Mouse (Mus musculus): Measurements from ENCODE around the gene Cmss1. TPM values are rescaled to one million over a fixed set of nuclear protein-coding genes. Genes with fewer than 3 reads are reported as not detected.
A peak's percentile ranks its signal among the peaks of the same experiment; 100 is the strongest.

The Cmss1 gene
- total RNA-seq, 2 experiments from 2014 or later, result 73.6 to 155 TPM

- no peak for ATAC-seq (replicated peaks; ENCODE audit: low FRiP score, low TSS enrichment, poor library complexity, severe bottlenecking)
Observed at GRCm38 (mm10) chr16:57484043-57484795, 122.4 kb downstream of the Cmss1 start.

GRCm38 (mm10) chr16:57483503-57483902 lies 123.2 kb downstream of the Cmss1 start:
- no peak for ATAC-seq (replicated peaks; ENCODE audit: low FRiP score, low TSS enrichment, poor library complexity, severe bottlenecking)

- ATAC-seq (replicated peaks; ENCODE audit: low FRiP score, low TSS enrichment, poor library complexity, severe bottlenecking), result no peak
Observed at GRCm38 (mm10) chr16:57482911-57483310, 123.8 kb downstream of the Cmss1 start.

GRCm38 (mm10) chr16:57482264-57482663 lies 124.4 kb downstream of the Cmss1 start:
- ATAC-seq (replicated peaks; ENCODE audit: low FRiP score, low TSS enrichment, poor library complexity, severe bottlenecking), result no peak

GRCm38 (mm10) chr16:57479776-57480175 lies 126.9 kb downstream of the Cmss1 start:
- peak; percentile 65; the same call in 1 of the 2 replicates for ATAC-seq (replicated peaks; ENCODE audit: low FRiP score, low TSS enrichment, poor library complexity, severe bottlenecking)

- ATAC-seq (replicated peaks; ENCODE audit: low FRiP score, low TSS enrichment, poor library complexity, severe bottlenecking), result no peak
Observed at GRCm38 (mm10) chr16:57478451-57478850, 128.2 kb downstream of the Cmss1 start.

GRCm38 (mm10) chr16:57473415-57474085 lies 133.1 kb downstream of the Cmss1 start:
- ATAC-seq (replicated peaks; ENCODE audit: low FRiP score, low TSS enrichment, poor library complexity, severe bottlenecking), result no peak

GRCm38 (mm10) chr16:57471071-57471470 lies 135.6 kb downstream of the Cmss1 start:
- no peak for ATAC-seq (replicated peaks; ENCODE audit: low FRiP score, low TSS enrichment, poor library complexity, severe bottlenecking)

GRCm38 (mm10) chr16:57470286-57470830 lies 136.3 kb downstream of the Cmss1 start:
- ATAC-seq (replicated peaks; ENCODE audit: low FRiP score, low TSS enrichment, poor library complexity, severe bottlenecking), result no peak

- no peak for ATAC-seq (replicated peaks; ENCODE audit: low FRiP score, low TSS enrichment, poor library complexity, severe bottlenecking)
Observed at GRCm38 (mm10) chr16:57469869-57470268, 136.8 kb downstream of the Cmss1 start.

GRCm38 (mm10) chr16:57469301-57469700 lies 137.4 kb downstream of the Cmss1 start:
- no peak for ATAC-seq (replicated peaks; ENCODE audit: low FRiP score, low TSS enrichment, poor library complexity, severe bottlenecking)

GRCm38 (mm10) chr16:57465386-57465913 lies 141.2 kb downstream of the Cmss1 start:
- ATAC-seq (replicated peaks; ENCODE audit: low FRiP score, low TSS enrichment, poor library complexity, severe bottlenecking), result no peak

GRCm38 (mm10) chr16:57456003-57456402 lies 150.7 kb downstream of the Cmss1 start:
- ATAC-seq (replicated peaks; ENCODE audit: low FRiP score, low TSS enrichment, poor library complexity, severe bottlenecking), result no peak

- ATAC-seq (replicated peaks; ENCODE audit: low FRiP score, low TSS enrichment, poor library complexity, severe bottlenecking), result no peak
Observed at GRCm38 (mm10) chr16:57455573-57455972, 151.1 kb downstream of the Cmss1 start.

- no peak for ATAC-seq (replicated peaks; ENCODE audit: low FRiP score, low TSS enrichment, poor library complexity, severe bottlenecking)
Observed at GRCm38 (mm10) chr16:57454106-57454763, 152.4 kb downstream of the Cmss1 start.

- no peak for ATAC-seq (replicated peaks; ENCODE audit: low FRiP score, low TSS enrichment, poor library complexity, severe bottlenecking)
Observed at GRCm38 (mm10) chr16:57453009-57453408, 153.7 kb downstream of the Cmss1 start.

GRCm38 (mm10) chr16:57445096-57446094 lies 161.3 kb downstream of the Cmss1 start:
- ATAC-seq (replicated peaks; ENCODE audit: low FRiP score, low TSS enrichment, poor library complexity, severe bottlenecking), result no peak

GRCm38 (mm10) chr16:57440706-57441437 lies 165.8 kb downstream of the Cmss1 start:
- no peak for ATAC-seq (replicated peaks; ENCODE audit: low FRiP score, low TSS enrichment, poor library complexity, severe bottlenecking)

All from megakaryocyte-erythroid progenitor cell, adult 5-6 weeks (primary cell).